Mouse (Mus musculus) small intestine, adult 2 months (tissue): Measurements from ENCODE around the gene Rab33b. TPM values are rescaled to one million over a fixed set of nuclear protein-coding genes. Genes with fewer than 3 reads are reported as not detected.

Source experiments
- H3K27ac ChIP-seq: fragments of 200-500 bp; 2 replicates; pipeline ENCODE4 v1.5.1; 2012; ENCODE audit warnings: low read depth, low read length, control low read depth, inconsistent platforms; ENCODE audit not compliant: insufficient read depth
- H3K27me3 ChIP-seq: fragments of 200-500 bp; 2 replicates; pipeline ENCODE4 v1.6.1; 2012; ENCODE audit warnings: mild to moderate bottlenecking, moderate library complexity, low read length, inconsistent platforms; ENCODE audit not compliant: control insufficient read depth, insufficient read depth
- H3K36me3 ChIP-seq: fragments of 200-500 bp; 2 replicates; pipeline ENCODE4 v1.6.1; 2012; ENCODE audit warnings: mild to moderate bottlenecking, low read length, control low read depth, inconsistent platforms; ENCODE audit not compliant: control insufficient read depth, insufficient read depth
- H3K4me1 ChIP-seq: fragments of 200-500 bp; 2 replicates; pipeline ENCODE4 v1.6.1; 2012; ENCODE audit warnings: low read length, inconsistent platforms, mixed read lengths; ENCODE audit not compliant: control insufficient read depth, insufficient read depth, insufficient read length
- H3K4me3 ChIP-seq: fragments of 200-500 bp; 2 replicates; pipeline ENCODE4 v1.5.1; 2012; ENCODE audit warnings: low read depth, mild to moderate bottlenecking, control low read depth, inconsistent platforms, low read length, moderate library complexity
- CTCF ChIP-seq: fragments of 200-500 bp; IDR thresholded peaks from 2 replicates; pipeline ENCODE4 v1.5.1; 2012; ENCODE audit warnings: low read depth, mild to moderate bottlenecking, control low read depth, inconsistent platforms, low read length, moderate library complexity, mixed read lengths; ENCODE audit not compliant: insufficient replicate concordance, insufficient read length; ENCODE audit errors: extremely low read depth
- POLR2A ChIP-seq: fragments of 200-500 bp; IDR thresholded peaks from 2 replicates; pipeline ENCODE4 v1.6.1; 2012; ENCODE audit warnings: low read depth, mild to moderate bottlenecking, control low read depth, inconsistent platforms, low read length, moderate library complexity
- WGBS: fragments of 180-500 bp; shearing (Covaris S2); methylation state at CpG from one replicate; pipeline ENCODE4 v1.1.7; 2018; 5-methylcytosine and 5-hydroxymethylcytosine counted together
- polyA plus RNA-seq: library from polyadenylated mRNA; depleted of rRNA; stranded (reverse); fragments of >200 nt; gene quantifications from 2 replicates; pipeline ENCODE4 v1.2.3, GENCODE M21; 2012

The Rab33b gene
- polyA plus RNA-seq, 1 experiment = 5.8 TPM

GRCm38 (mm10) chr3:51517467-51517866 is 33.7 kb downstream of the Rab33b start:
- Histone ChIP-seq H3K4me3 (no peak overlapping the region), H3K27me3 (no peaks in the 10 kb centered on the region), H3K27ac (peak overlapping the region; percentile 100), H3K36me3 (peaks cover 13% of the 10 kb centered on the region), H3K4me1 (peaks cover 30% of the 10 kb centered on the region)
- WGBS = 30% methylated on average over 4 of the region's 4 CpGs
- TF ChIP-seq POLR2A (no peak), CTCF (no peak)

GRCm38 (mm10) chr3:51517878-51518762 is 34.4 kb downstream of the Rab33b start:
- Histone ChIP-seq H3K4me3 (peak overlapping the region; percentile 55), H3K27me3 (no peaks in the 10 kb centered on the region), H3K36me3 (peaks cover 18% of the 10 kb centered on the region), H3K4me1 (peaks cover 30% of the 10 kb centered on the region), H3K27ac (peak overlapping the region; percentile 100)
- TF ChIP-seq POLR2A (0 out of 2 replicates have a peak, but pooled peaks have one; percentile 48), CTCF (no peak)
- WGBS = 28% methylated on average over 12 of the region's 12 CpGs

GRCm38 (mm10) chr3:51518763-51519121 is 35.0 kb downstream of the Rab33b start:
- Histone ChIP-seq H3K36me3 (peaks cover 23% of the 10 kb centered on the region), H3K27ac (peak overlapping the region; percentile 98), H3K4me1 (peaks cover 30% of the 10 kb centered on the region), H3K27me3 (no peaks in the 10 kb centered on the region), H3K4me3 (peak overlapping the region; percentile 55)
- 24% methylated on average over 8 of the region's 8 CpGs for WGBS
- TF ChIP-seq POLR2A (no peak), CTCF (no peak)

- Histone ChIP-seq H3K36me3 (peaks cover 39% of the 10 kb centered on the region), H3K27ac (no peak overlapping the region), H3K27me3 (no peaks in the 10 kb centered on the region), H3K4me3 (no peak overlapping the region), H3K4me1 (peaks cover 28% of the 10 kb centered on the region)
- 89% methylated on average over 14 of the region's 14 CpGs for WGBS
- no peak for TF ChIP-seq CTCF
- no peak for TF ChIP-seq POLR2A
These were observed 37.5 kb downstream of the Rab33b start for GRCm38 (mm10) chr3:51521262-51521661.

GRCm38 (mm10) chr3:51525186-51525785 is 41.6 kb downstream of the Rab33b start:
- TF ChIP-seq POLR2A = no peak
- H3K36me3 ChIP-seq = peaks cover 59% of the 10 kb centered on the region
- no peak overlapping the region for H3K27ac ChIP-seq
- no peak overlapping the region for H3K4me3 ChIP-seq
- WGBS = 92% methylated on average over 16 of the region's 16 CpGs
- peaks cover 7% of the 10 kb centered on the region for H3K4me1 ChIP-seq
- no peaks in the 10 kb centered on the region for H3K27me3 ChIP-seq

GRCm38 (mm10) chr3:51526891-51527290 is 43.2 kb downstream of the Rab33b start:
- H3K36me3 ChIP-seq = peaks cover 58% of the 10 kb centered on the region
- no peak overlapping the region for H3K27ac ChIP-seq
- no peaks in the 10 kb centered on the region for H3K27me3 ChIP-seq
- TF ChIP-seq CTCF (no peak), POLR2A (no peak)
- peaks cover 6% of the 10 kb centered on the region; the same call in 1 of the 2 replicates for H3K4me1 ChIP-seq
- WGBS = 94% methylated on average over 13 of the region's 13 CpGs
- H3K4me3 ChIP-seq = no peak overlapping the region

GRCm38 (mm10) chr3:51531473-51532281 is 48.0 kb downstream of the Rab33b start:
- H3K4me1 ChIP-seq = peaks cover 14% of the 10 kb centered on the region
- no peak overlapping the region; the same call in 1 of the 2 replicates for H3K4me3 ChIP-seq
- H3K27me3 ChIP-seq = no peaks in the 10 kb centered on the region
- WGBS = 26% methylated on average over 13 of the region's 13 CpGs
- H3K27ac ChIP-seq = peak overlapping the region; percentile 91
- H3K36me3 ChIP-seq = peaks cover 52% of the 10 kb centered on the region
- TF ChIP-seq POLR2A (no peak), CTCF (no peak)
